Mouse (Mus musculus): Measurements from ENCODE around the gene Psmd2.

Psmd2 gene

DNA sequence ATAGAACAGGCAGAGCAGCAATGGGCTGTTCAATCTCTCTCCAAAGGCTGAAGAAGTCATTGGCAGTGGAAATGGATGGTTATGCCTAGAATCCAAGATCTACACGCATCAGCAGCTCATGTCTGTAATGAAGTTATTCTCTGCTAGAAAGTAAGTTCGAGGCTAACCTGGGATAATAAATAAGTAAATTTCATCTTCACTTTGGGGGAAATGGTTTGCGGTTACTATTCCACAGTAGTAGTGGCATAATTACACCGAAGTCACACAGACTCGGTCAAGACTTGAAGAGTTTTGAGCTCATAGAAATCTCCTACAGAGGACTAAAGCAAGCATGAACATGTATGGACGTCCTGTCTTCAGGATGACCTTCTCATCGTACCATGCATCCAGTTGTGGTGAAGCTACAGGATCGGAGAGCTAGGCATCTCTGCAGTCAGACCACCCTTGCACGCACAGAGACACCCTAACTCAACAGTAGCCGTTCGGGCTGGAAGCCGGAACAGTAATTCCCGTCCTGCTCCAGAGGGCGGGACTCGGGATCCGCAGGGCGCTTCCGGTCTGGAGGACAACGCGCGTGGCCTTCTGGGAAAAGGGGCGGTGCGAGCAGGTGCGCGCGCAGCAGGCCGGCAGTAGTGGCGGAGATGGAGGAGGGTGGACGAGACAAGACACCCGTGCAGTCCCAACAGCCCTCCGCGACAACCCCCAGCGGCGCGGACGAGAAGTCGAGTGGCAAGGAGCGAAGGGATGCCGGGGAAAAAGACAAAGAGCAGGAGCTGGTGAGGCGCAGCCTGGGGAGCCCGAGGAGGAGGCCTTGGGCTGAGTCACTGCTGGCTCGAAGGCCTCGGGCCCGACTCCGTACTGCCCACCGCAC is at the start of gene Psmd2:
Gene Psmd2 (plus strand): TSS at position 577 of the 871 bp plus-strand sequence.
- DNase-seq (ENCODE audit: low spot score) = peak; percentile 97

GRCm38 (mm10) chr16:20604705-20605104 is 46.7 kb upstream of the Psmd2 start:
- DNase-seq (ENCODE audit: low spot score) = no peak

- DNase-seq (ENCODE audit: low spot score) = peak; percentile 67
Measured at GRCm38 (mm10) chr16:20610501-20611356, 40.7 kb upstream of the Psmd2 start.

- DNase-seq (ENCODE audit: low spot score) = peak; percentile 85
Measured at GRCm38 (mm10) chr16:20611357-20612227, 39.9 kb upstream of the Psmd2 start, which contains the start of the genes Eef1akmt4, Gm49333 and Alg3. Gene Eef1akmt4 (plus strand): TSS chr16:20611593. Gene Gm49333 (plus strand): TSS chr16:20611610. Gene Alg3 (minus strand): TSS chr16:20611735.

- DNase-seq (ENCODE audit: low spot score) = no peak
Measured at GRCm38 (mm10) chr16:20619541-20620398, 31.7 kb upstream of the Psmd2 start.

DNA sequence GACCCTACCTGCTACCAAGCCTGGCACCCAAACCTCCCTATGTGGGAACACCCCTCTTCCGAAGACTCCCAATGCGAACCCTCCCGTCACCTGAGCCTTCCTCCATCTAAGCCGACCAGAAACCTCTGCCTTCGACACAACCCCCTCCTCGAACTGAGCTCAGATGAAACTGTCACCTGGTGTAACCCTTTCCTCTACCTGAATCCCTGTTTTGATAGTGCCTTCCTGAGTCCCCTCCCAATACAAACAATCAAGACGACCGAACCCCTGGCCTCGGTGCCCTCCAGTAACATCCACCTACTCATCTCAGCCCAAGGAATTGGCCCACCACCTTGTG is 31.1 kb upstream of the Psmd2 start:
- no peak for DNase-seq (ENCODE audit: low spot score)

DNA sequence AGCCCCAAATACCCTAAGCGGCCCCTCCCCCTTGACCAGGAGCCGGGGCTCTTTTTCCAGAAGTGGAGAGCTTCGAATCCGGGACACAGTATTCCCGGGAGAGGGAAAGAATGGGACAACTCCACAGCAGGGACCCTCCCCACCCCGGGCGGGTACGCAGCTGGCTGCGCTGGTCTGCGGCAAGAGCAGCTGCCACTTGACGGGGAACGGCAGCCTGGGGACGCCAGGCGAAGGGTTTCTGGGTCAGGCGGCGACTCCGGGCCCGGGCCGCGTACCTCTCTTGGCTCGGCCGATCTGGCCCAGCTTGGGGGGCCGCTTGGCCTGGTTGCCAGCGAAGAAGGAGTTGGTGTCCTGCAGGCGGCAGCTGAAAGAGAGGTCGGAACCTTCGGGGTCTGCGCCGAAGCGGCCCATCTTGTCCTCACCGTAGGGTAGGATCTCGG is 30.7 kb upstream of the Psmd2 start:
- DNase-seq (ENCODE audit: low spot score) = no peak

- peak; percentile 58 for DNase-seq (ENCODE audit: low spot score)
Measured at GRCm38 (mm10) chr16:20621191-20621990, 30.1 kb upstream of the Psmd2 start, which contains the start of gene Camk2n2. Gene Camk2n2 (minus strand): TSS chr16:20621287.

- DNase-seq (ENCODE audit: low spot score) = peak; percentile 63
Measured at GRCm38 (mm10) chr16:20621991-20622685, 29.3 kb upstream of the Psmd2 start.

DNA sequence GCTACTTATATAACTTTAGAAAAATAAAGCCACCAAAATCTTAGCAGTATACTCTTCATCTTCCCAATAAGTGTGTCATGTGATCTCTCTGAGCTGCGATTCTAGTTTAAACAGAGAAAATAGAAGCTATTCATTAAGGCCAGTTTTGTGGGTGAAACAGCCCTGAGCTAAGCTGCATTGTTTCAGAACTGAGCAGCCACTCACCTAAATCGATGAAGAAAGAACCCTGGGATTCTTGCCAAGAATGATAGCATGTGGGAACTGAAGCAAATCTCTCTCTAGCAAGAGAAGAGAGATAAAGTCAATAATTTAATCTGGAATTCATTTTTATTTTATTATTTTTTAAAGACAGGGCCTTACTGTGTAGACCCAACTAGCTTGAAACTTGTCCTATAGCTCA is 28.2 kb upstream of the Psmd2 start:
- DNase-seq (ENCODE audit: low spot score) = no peak

GRCm38 (mm10) chr16:20628871-20629391 is 22.5 kb upstream of the Psmd2 start:
- DNase-seq (ENCODE audit: low spot score) = no peak

- no peak for DNase-seq (ENCODE audit: low spot score)
Measured at GRCm38 (mm10) chr16:20629731-20630634, 21.5 kb upstream of the Psmd2 start, which contains the start of gene Ece2. Gene Ece2 (plus strand): TSS chr16:20629828.

DNA sequence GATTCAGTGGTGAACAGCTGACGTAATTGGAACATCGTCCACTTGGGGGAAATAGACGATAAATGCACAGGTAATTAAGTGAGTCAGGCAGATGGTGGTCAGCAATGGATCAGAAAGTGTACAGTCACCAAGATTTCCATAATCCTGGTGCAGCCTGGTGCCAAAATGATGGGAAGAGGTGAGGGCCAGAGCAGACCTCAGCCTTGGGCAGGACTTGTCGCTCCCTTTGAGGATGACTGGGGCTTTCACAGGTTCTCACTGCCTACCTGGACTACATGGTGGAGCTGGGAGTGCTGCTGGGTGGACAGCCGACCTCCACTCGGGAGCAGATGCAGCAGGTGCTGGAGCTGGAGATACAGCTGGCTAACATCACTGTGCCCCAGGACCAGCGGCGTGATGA is 14.0 kb upstream of the Psmd2 start:
- DNase-seq (ENCODE audit: low spot score) = no peak

DNA sequence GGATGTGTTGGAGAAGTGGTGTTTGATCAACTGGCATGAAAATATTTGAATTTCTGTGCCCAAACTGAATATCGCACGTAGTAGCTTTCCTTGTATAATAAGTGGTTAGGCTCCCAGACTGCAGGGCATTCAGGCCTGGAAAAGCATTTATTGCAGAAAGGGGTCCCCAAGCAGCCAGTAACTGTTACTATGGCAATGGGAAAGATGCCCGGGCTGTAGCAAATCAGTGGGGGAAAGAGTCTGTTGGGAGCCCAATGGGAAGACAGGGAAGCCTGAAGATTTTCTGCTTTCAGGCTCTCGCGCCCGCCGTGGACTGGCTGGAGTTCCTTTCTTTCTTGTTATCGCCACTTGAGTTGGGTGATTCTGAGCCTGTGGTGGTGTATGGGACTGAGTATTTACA is 13.1 kb upstream of the Psmd2 start:
- no peak for DNase-seq (ENCODE audit: low spot score)

GRCm38 (mm10) chr16:20642161-20642560 is 9.3 kb upstream of the Psmd2 start:
- peak; percentile 70 for DNase-seq (ENCODE audit: low spot score)

DNA sequence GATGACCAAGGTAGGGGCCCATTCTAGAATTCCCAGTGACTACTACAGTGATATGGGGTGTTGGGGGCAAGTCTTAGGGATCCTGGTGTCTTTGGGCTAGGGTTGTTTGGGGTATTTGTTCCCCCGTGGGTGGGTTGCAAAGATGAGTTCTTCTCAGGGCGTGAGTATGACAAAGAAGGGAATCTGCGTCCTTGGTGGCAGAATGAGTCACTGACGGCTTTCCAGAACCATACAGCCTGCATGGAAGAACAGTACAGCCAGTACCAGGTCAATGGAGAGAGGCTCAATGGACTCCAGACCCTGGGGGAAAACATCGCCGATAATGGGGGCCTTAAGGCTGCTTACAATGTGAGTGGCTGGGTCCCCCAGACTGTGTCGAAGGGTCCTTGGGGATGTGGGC is 7.5 kb upstream of the Psmd2 start:
- no peak for DNase-seq (ENCODE audit: low spot score)

DNA sequence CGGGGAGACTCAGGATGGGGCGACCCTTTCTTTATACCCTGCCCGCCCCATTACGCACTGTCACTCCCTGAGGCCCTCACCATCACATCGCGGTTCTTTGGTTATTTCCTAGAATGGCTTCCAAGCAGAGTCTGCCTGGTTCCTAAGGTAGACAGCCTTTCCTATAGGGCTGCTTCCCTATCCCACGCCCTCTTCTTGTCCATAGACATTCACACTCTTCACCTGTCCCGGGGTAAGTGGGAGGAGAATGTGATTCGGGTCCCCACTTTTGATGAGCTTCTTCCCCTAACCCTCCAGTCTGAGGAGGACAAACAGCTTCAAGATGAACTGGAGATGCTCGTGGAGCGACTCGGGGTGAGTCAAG is 477 bp downstream of the Psmd2 start:
- no peak for DNase-seq (ENCODE audit: low spot score)

- no peak for DNase-seq (ENCODE audit: low spot score)
Measured at GRCm38 (mm10) chr16:20653315-20653714, 1.9 kb downstream of the Psmd2 start.

Measured in urinary bladder, postnatal 14 days (tissue).